Mouse (Mus musculus): ENCODE data around the gene Syn3. TPM values are rescaled to one million over a fixed set of nuclear protein-coding genes. Genes with fewer than 3 reads are reported as not detected.

The Syn3 gene
- polyA plus RNA-seq, 1 experiment = 1.5 TPM

DNA sequence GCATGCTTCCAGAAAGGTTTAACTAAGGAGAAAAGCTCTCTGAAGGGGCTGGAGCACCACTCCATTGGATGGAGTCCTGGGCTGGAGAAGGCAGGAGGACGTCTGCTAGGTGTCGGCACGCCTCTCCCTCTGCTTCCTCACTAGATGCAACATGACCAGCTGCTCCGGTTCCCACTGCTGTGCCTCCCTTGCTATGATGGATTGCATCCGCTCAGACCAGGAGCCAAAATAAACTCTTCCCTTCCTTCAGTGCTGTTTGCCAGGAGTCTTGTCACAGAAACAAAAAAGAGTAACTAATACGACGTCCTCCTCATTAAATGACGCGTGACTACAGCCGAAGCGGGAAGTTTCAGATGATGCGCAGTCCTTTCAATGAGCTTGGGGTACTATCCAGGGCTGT is 129.9 kb downstream of the Syn3 start:
- DNase-seq (ENCODE audit: low read depth) = no peak

DNA sequence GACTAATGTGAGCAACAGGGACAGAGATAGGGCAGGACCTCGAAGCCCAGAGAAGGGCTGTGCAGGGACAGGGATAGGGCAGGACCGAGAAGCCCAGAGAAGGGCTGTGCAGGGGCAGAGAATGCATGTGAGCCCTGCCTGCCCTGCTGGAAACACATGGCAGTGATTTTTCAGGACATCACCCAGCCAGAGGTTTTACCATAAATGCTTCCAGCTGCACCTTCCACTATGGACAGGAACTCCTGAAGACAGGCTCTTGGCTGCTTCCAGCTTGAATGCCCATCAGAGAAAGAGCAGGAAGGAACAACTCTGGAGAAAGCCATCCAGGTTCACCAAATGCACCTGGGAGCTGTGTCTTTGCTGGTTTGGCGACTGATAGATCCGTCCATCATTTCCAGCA is 131.3 kb downstream of the Syn3 start:
- no peak for DNase-seq (ENCODE audit: low read depth)

DNA sequence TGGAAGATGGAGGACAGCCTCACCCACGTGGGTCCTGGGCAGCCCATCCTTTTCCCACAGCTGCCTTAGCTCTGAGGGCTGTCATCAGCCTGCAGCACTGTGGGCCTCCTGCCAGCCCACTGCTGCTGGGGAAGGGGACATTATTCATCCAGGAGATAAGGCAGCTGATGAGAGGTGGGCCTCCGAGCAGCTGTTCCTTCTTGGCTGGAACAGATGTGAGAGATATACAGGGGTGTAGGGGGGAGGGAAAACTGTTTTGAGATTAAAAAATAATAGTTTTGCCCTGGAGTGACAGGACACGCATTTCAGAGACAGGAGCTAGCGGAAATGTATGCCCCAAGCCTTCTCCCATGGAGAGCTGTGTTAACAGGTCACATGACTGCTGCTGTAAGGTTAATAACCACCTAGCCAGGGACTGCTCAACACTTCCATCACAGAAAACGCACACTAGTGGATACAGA is 133.0 kb downstream of the Syn3 start:
- no peak for DNase-seq (ENCODE audit: low read depth)

DNA sequence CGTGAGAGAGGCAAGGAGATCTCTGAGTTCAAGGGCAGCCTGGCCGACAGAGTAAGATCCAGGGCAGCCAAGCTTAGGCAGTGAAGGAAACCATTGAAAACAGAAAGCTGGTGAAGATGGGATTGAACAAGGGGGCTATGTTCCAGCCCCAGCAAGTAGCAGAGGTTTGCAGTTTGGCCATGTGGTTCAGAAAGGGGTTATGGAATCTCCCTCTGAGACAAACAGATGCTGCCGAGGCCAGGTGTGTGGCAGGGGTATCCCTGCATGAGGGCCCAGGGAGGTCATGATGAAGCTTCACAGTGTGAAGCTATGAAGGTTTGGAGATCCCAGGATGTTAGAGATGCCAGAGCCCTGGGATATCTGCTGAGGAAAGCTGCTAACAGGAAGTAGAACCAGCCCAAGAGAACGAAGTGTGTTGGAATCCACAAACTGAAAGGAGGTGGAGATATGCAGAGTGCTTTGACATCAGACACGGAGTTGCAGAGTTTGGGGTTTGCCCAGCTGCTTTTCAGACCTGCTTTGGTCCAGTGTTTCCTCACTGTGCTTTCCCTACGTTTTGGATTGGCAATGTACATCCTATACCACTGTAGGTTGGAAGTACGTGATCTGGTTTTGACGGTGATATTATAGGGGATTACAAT is 134.9 kb downstream of the Syn3 start:
- DNase-seq (ENCODE audit: low read depth) = no peak

DNA sequence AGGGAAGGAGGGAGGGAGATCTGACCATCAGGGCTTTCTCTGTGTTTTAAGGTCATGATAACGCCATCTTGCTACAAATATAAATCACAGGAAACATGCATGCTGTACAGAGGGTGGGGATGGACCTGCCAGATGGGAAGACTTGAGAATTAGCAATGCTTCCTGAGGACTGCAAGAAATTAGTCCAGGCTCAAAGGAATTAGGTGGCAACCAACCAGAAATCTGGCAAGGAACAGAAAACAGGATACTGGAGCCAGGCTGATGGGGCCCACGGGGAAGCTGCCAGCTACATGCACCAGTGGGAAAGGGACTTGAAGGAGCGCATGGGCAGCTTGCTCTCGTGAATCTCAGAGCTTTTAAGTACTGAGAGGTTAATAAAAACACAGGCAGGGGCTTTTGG is 139.0 kb downstream of the Syn3 start:
- DNase-seq (ENCODE audit: low read depth) = no peak

DNA sequence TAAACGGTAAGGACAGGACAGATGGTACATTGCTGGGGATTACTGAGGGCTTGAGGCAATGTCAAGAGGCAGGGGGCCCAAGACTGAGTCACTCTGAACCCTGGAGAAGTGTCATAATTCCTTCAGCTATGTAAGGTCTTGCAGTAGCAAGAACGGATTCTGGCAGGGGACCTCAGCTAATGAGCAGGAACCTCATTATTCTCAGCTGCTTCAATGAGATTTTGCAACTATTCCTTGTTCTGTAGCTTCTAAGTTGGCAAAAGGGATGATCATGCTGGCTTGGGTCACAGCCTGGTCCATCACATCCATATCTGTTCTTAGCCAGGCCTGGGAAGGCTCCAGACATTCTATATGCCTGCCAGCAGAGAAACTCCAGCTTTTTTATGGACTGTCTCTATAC is 139.5 kb downstream of the Syn3 start:
- no peak for DNase-seq (ENCODE audit: low read depth)

DNA sequence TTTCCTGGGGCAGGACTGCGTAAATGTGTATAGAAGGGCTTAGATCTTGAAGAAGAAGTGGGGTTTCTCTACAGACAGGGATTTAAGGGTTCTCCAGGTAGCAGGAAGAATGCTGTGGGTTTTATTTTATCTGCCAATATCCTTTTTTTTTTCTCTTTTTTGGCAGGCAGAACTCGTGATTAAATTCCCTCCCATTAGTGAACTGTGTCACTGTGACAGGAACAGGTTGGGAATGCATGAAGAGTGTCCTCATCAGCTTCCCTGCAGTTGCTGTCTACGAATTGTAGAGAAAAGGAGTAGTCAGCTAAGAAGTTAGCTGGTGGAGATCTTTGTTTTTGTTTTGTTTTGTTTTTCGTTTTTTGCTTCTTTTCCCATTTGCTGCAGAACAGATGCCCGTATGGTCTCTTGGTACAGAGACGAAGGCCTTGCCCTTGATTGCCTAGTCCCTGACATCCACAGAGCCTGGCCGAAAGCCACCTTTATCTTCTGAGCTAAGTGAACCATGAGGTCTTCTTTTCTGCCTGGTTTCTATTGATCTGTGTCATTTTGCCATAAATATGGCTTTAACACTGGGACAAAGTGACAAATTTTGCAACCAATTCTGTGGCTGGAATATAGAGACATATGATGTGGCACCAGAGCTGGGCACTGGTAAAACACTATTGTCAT is 140.3 kb downstream of the Syn3 start:
- no peak for DNase-seq (ENCODE audit: low read depth)

DNA sequence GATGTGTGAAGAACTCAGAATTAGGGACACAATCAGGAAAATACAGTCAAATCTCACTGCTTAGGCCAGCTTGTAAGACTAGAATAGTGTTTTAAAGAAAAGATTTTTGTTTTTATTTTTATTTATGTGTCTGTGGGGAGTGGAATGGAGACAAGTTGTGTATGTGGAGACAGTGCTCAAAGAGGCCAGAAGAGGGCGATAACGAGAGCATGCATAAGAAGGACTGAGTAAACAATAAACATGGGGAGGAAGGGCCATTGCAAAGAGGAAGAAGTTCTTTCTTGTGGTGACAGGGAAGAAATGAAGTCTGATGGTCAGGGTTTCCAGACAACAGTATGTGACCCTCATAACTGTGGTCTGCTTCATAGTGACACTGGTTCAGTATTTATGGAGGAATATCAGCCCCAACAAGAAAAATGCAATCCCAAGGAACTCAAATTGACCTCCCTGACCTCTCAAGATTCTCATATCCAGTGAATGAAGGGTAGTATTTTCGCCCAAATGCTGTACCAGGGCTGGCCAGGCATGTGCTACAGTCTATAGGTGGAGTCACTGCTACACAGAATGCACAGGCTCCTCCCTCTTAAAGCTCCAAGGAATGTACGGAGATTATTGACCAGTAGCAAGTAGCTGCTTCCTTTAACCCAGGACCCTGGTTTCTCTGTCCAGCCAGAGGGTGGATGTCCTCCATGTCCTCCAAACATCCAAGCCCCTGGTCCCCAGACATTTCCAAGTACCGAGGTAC is 141.7 kb downstream of the Syn3 start:
- no peak for DNase-seq (ENCODE audit: low read depth)

DNA sequence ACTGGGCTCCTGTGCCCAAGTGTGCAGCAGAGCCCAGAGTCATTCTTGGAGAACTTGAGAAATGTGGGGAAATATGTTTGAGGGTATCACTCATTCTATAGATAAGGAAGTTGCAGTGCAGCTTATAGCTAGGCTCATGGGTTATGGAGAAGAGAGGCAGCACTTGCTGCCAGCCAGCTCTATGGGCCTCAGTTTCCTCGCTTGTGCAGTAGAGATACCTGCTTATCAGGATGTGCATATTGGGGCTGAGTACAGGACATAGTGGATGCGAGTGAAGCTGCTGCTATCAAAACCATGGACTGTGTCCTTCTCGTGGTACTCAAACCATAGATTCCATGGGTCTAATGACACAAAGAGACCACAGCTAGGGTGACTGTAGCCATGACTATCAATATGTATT is 146.2 kb downstream of the Syn3 start:
- no peak for DNase-seq (ENCODE audit: low read depth)

DNA sequence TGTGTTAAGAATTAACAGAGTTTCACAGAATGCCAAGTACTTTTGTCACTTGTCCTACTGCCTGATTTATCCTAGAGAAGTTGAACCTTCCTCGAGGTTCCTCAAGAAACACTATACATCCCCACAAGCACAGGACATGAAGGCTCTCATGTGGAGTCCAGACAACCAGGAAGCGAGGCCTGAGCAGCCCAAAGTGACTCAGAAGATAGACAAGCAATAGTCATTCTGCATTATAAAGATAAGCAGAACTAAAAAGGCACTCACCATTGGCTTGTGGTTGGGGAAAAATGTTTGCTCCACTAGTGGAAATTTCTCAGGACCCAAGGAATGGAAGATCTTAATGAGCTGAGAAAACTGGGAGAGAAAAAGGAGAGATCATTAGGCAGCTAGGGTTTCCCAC is 147.4 kb downstream of the Syn3 start:
- DNase-seq (ENCODE audit: low read depth) = no peak

DNA sequence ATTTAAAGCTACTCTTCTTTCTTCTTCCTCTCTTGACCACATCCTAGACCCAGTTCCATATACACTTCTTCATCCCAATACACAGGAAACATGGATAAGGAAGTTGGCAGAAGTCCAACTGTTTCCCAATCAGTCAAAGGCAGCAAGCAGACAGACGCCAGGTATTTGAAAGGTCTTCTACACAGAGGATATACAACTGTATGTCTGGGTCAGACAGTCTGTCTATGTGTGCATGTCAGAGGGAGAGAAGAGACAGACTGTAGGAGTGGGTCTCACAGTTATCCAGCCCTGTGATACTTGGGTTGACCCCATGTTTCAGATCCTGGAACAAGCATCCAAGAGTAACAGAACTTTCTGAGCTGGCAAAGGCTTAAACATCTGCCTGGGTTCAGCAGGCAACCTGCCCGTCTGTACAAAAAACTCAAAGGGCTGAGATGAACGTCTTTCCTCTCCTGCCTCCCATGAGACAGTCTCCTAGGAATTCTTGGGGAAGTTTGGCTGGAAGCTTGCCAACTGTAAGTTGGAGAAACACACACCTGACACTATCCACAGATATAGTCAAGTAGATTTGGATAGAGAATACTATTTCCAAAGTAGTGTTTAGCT is 152.4 kb downstream of the Syn3 start:
- DNase-seq (ENCODE audit: low read depth) = no peak

DNA sequence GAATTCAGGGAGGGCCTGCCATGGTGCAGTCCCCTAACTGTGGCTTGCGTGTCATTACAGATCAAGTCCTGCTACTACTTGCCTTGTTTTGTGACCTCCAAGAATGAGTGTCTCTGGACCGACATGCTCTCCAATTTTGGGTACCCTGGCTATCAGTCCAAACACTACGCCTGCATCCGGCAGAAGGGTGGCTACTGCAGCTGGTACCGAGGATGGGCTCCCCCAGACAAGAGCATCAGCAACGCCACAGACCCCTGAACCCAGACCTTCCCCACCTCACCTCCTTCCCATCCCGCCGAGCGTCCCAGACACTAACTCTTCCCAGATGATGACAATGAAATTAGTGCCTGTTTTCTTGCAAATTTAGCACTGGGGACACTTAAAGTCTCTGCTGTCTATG is 153.1 kb downstream of the Syn3 start:
- DNase-seq (ENCODE audit: low read depth) = no peak

DNA sequence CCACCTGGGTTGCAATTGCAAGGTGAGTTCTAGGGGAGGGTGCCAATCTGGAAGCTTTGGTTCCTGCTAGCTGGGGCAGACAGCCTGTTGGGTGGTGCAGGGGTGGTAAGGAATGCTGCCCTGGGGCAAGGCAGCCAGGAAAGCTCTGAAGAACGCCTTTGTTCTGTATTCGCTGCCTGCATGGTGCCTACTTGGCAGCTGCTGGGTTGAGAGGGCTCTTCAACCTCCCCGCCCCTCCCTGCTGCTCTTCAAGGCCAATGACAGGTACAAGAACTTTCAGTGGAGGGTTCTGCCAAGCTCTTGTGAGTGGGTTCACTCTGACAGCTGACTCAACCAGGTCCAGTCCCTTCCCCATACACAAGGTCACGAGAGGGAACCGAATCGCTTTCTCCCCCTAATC is 154.0 kb downstream of the Syn3 start:
- DNase-seq (ENCODE audit: low read depth) = no peak

DNA sequence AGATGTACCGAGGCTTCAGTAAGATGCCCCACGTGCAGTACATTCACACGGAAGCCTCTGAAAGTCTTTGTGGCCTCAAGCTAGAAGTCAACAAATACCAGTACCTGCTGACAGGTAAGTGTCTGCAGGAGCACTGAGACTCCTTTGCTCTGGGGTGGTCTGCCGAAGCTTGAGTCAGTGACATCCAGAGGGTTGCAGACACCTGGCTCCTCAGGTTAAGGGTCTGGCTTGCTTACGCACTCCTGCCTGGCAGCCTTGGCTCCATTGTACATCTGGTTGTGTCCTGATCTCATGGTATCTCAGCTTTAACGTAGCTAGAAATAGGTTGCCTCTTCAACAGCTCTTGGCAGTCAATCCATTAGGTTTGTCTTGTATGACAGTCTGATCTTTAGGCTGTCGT is 154.8 kb downstream of the Syn3 start:
- DNase-seq (ENCODE audit: low read depth) = no peak

DNA sequence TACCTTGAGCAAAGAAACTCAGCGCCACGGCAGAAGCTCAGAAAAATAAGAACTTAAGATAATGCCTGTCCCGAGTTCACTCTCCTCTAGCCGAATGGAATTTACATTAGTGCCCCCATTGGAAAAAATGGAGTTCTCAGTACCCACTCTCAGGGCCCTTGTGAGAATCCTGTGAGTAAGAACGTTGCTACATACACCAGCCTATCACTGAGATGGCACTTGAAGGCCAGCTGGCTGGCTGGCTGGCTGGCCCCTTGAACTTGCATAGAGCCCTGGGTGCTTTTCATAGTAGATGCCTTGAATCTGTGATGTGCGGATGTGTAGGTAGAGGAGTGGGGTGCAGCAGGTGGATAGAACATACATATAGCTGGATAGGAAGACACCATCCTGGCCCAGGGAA is 155.3 kb downstream of the Syn3 start:
- DNase-seq (ENCODE audit: low read depth) = no peak

DNA sequence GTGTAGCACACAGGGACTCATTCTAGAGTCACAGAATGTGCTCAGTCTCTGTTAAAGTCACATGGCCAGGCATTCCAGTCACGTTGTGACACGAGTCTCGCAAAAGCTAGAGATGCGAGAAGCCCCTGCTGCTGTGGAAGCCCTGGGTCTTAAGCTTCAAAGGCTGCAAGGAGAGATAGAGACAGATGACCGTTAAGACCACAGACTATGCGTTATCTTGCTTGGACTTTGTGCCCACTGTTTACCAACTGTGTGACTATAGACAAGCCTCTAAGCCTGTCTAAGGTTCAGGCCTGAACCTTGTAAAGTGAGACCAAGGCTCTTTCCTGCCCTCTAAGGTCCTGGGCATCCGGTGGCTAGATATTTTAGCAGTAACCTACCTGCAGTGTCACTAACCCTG is 156.0 kb downstream of the Syn3 start:
- DNase-seq (ENCODE audit: low read depth) = no peak

DNA sequence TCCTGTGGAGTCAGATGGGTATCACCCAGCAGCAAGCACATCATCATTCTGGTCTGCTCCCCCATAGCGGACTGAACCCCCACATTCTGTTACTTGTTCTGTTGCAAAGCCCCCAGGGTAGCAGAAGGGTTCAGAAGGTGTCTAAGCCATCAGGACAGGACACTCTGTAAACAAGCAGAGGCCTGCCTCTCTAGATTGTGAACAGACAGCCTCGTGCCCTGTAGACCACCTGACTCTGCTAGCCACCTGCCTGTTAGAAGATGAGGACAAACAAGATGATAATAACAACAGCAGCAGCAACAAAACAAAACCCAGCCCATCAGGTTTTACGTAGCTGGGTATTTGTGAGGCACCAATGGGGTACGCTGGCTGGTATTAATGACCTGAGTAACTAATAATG is 156.5 kb downstream of the Syn3 start:
- DNase-seq (ENCODE audit: low read depth) = no peak

DNA sequence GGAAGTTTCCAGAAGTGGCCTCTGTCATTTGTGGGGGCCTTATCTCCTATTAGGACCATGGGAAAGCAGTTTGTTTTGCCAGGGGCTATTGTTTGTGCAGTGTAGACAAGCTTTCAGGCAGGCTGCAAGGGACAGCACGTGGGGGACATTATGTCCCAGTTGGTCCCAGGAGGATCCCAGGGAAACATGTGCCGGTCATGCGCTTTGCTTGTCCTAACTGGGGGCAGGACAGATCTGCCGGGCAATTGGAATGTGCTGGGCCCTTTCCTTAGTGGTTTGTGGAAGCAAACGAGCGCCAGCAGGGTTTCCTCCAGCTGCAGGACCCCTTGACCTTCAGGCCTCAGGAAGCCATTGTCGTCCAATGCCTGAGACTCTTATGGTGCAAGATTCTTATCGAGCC is 157.1 kb downstream of the Syn3 start:
- DNase-seq (ENCODE audit: low read depth) = no peak

DNA sequence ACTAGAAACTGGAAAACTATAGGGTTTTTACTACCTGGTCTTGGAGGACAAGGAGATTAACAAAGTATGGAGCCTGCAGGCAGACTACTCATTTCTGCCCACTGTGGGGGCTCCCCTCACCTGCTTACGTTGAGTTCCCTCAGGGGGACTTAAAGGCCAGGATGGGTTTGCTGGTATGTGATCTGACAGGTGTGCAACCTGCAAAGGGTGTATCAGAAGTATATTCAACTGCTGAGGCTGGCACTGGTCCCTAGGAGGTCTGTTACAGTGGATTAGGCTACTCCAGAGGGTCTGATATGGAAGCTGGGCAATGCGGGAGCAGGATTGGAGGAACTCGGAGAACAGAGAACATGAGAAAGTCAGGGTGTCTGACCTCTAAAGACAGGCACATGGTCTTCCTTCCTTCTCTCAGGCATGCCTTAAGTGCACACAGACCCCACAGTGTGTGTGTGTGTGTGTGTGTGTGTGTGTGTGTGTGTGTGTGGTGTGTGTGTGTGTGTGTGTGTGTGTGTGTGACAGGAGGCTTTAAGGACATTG is 157.6 kb downstream of the Syn3 start:
- no peak for DNase-seq (ENCODE audit: low read depth)

DNA sequence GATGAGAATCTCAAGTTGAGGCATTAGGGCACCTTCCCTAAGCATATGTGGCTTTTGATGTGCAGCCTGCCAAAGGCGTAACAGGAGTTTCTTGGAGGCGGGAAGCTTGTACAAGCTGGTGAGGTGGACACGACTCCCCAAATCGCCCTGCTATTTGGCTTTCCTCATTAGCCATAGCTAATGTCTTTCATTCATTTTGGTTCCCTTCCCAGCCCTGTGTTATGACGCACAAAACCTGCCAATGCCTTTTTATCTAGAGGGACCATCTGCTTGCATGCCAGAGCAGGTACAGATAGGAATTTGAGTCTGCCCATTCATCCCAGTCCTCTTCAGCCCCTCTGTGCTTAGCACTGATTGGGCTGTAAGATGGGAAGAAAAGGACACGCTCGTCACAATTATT is 158.3 kb downstream of the Syn3 start:
- DNase-seq (ENCODE audit: low read depth) = peak; percentile 77

DNA sequence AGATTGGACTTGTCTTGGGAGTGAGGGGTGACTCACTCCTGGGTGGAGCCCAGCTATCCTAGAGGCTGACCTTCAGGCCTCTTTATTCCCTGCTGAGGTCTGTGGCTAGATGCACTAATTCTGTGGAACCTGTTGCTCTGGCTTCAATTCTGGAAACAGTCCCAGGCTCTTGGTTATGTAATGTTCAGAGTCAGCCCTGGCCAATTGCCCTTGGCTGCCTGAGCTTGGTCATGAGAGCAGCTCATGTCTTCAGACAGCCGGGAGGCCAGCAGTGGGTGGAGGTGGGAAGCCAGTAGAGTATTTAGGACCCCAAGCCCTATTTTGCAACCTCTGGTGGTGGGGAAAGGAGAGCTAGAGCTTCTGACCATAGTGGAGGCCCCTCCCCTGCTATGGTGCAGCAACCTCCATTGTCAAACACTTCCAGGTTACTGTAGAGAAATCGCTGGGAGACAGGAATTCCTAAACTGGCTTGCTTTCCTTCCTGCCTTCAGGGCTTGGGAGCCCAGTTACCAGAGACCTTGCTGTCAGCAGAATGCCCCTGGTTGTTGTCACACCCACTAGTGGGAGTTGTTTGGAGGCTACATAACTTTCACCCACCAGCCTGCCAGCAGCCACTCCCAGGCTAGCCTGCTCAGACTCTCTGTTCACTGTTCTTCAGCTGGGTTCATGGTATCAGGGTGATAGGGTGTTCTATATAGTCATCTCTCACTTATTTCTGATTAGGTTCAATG is 158.9 kb downstream of the Syn3 start:
- peak; percentile 97 for DNase-seq (ENCODE audit: low read depth)

DNA sequence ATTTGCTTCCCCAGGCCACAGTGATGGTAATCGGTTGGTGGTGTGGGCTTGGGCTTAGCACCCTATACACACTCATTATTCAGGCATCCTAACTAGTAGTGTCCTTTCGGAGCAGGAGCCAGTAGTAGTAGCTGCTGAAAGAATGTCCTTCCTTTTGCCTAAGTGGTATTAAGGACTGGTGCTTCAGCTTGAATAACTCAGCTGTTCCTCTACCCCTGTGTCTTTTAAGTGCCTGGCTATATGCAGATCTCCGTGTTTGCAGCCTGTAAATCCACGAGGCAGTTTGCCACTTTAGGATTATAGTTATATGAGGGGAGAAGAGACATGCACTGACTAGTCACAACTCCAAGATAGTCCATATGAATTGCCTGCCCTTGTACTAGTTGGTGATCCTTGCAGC is 159.6 kb downstream of the Syn3 start:
- DNase-seq (ENCODE audit: low read depth) = no peak
